Mouse (Mus musculus) megakaryocyte, adult 5-6 weeks (primary cell): ENCODE measurements at regions not wholly inside any gene's neighbourhood (a gene's known extent, or its start where the extent isn't known, plus 50 kb on each side); places are given as distances from the start of the nearest gene placed in this dataset.

Source experiments
- ATAC-seq: 2 replicates; pipeline ENCODE4 v1.8.0; 2016; ENCODE audit warnings: mild to moderate bottlenecking, inconsistent platforms; ENCODE audit not compliant: poor library complexity, severe bottlenecking

DNA sequence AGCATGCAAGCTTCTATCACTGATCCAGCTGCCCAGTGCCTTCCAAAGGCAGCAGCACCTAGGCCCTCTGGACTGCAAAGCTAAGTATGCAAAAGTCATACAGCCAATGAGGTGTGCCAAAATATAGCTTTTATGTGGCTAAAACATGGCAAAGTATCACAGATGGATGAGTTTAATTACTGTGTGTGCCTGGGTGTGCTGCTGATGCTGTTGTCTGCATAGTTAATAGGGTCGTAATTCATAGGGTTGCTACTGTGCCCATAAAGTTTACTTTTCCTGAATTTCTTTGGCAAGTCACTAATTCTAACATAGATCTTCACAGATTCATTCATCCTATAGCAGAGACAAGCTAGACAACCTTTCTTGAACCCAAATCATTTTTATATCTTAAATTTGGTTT is 93.1 kb upstream of the Trpm1 start:
- ATAC-seq, result no peak

DNA sequence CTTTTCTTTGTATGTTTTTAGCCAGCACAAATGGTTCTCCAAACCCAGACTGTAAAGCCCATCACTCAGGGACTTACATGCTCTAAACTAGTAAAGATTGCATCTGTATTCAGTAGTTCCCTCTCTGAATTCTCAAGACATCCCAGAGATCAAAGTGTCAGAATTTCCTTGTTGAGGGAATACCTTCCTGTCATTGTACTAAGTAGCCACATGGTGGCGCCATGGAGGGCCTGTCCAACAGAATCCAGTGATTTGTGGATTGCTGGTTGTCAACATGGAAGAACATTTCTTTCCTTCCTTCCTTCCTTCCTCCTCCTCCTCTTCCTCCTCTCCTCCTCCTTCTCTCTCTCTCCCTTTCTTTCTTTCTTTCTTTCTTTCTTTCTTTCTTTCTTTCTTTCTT is 93.6 kb upstream of the Trpm1 start:
- ATAC-seq, result no peak

DNA sequence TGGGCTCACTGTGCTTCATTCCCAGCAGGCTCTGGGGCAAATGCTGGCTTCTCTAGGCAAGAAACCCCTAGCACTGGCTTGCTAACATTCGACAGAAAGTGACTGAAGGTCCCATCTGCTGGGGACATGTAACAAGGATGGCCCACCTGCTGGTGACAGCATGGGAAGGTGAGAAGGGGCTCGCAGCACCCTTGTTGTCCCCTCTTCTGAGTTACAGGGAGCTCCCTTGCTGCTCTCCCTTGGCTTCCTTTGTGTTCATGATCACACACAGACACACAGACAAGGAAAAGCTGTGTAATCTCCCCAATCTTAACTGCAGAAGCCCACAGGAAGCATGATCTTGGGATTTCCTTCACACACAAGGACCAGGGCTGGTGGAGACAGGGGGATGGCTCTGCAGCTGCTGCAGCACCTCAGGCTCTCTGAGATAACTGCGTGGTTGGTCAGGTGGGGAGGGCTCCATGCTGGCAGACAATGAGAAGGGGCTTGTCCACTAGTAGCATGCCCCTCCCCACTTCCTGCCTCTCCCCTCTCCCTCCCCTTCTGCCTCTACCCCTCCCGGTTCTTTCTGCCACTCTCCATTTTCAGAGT is 95.3 kb upstream of the Trpm1 start:
- peak; percentile 9; the same call in 1 of the 2 replicates for ATAC-seq

DNA sequence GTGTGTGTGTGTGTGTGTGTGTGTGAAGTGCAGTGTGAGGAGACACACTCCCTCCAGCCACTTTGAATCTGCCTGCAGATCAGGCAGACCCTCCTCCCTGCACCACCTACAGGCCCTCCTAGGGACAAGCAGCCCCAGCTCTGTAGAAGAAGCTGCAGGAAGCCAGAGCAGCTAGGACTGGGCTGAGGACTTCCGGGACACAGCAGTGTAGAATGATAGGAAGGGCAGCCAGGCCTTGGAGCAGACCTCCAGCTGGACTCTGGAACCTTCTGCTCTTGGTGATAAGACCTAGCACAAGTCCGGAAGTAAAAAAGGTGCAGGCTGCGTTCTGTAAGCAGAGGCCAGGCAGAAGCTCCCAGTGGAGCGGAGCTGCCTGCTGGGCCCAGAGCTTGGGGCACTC is 95.8 kb upstream of the Trpm1 start:
- peak; percentile 76 for ATAC-seq

DNA sequence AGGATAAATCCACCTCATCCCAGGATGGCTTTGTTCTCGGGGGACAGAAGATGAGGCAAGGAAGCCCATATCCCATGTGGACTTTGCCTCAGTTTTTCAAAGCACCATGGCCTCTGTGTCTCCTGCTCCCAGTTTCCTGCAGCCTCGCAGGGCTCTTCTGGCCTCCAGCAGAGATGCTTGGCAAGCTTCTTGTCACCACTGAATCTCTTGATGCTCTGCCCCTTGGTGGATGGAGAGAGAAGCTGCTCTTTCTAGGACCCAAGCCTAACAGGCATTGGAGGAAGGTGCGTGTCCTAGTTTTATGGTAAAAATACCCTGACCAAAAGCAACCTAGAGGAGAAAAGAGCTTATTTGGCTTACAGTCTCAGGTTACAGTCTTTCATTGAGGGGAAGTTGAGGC is 97.1 kb upstream of the Trpm1 start:
- ATAC-seq, result no peak

DNA sequence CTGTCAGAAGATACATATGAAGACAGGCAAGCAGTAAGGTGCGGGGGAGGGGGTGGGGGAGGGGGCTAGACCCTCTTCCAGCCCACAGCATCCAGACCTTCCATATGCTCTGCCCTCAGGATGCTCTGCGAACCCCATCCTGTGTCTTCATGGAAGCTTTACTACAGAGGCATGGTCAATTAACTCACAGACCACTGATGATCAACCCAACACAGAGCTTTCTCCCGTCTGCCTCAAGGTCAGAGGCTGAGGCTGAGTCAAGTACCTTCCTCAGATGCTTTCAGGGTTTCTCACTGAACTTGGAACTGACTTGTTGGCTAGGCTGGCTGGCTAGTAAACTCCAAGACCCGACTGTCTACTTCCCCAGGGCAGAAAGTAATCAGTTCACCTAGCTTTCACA is 98.6 kb upstream of the Trpm1 start:
- ATAC-seq, result no peak

DNA sequence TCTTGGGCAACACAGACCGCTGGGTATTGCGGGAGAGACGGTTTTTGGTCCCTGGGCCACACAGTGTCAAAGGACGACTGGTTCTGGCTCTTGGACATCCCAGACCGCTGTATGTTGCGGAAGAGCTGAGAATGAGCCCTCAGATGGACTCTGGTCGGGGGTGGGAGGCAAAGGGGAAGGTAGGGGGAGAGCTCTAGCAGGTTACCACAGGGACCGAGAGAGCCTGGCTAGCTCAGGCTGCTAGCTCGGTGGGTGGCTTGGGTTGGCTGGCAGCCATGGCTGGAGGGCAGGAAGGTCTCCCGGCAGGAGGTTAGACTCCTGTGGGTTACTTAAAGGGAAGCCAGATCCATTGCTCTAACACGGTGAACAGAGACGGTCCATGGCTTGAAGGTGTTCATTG is 99.9 kb upstream of the Trpm1 start:
- ATAC-seq, result no peak

DNA sequence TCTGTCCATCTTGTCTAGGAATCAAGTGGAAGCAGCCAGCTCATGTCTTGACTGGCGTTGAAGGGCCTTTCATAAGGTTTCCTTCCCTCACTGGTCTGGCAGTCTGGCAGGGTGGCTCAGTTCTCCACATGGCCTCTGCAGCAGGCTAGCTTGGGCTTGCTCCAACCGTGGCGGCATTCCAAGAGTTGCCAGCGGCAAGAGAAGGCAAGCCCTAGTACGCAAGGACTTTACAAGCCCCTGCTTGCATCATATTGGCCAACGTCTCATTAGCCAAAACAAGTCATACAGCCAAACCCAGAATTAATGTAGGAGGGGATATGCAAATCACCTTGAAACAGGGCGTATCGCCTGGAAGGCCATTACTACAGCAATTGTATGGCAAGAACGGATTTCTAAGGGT is 101.2 kb upstream of the Trpm1 start:
- no peak for ATAC-seq

DNA sequence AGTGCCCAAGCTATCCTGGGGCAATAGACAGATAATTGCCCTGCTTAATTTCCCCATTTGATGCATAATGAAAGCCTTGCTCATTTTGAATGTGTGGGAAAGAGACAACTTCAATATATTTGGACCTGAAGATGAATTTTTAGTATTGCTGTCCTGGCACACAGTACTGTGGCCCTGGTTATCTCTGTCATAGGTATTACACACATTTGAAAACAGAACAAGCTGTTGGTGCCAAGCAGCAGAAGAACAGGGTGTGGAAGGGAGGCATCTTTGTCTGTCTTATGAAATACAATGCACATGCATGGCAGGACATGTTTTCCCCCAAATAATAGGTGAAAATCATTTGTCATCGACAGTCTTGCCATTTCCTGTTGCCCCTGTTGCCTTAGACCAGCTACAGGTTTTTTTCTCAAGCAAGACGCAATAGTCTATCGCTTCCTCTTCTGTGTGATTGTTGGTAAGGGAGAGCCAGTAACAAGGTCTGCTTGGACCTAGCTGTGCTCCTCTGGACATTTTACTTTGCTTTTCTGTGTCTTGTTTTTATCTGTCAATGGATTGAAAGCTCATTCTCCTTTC is 102.7 kb upstream of the Trpm1 start:
- ATAC-seq, result peak; percentile 43

DNA sequence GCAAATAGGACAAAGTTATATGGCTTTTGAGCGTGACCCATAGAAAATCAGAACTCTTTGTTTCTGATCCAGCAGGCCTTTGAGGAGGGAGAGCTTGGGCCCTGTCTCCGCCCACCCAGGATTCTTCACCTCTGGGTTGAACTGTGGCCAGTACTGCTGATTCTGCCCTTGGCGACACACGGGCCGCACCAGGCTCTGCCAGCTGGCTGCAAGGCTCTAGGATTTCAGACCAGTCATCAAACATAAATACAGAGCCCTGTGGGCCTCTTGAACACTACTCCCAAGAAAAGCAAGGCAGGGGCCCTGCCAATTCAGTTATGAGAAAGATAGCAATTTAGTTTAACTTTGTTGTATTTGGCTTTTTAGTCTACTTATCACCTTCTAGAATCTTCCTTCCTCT is 103.4 kb upstream of the Trpm1 start:
- no peak for ATAC-seq

DNA sequence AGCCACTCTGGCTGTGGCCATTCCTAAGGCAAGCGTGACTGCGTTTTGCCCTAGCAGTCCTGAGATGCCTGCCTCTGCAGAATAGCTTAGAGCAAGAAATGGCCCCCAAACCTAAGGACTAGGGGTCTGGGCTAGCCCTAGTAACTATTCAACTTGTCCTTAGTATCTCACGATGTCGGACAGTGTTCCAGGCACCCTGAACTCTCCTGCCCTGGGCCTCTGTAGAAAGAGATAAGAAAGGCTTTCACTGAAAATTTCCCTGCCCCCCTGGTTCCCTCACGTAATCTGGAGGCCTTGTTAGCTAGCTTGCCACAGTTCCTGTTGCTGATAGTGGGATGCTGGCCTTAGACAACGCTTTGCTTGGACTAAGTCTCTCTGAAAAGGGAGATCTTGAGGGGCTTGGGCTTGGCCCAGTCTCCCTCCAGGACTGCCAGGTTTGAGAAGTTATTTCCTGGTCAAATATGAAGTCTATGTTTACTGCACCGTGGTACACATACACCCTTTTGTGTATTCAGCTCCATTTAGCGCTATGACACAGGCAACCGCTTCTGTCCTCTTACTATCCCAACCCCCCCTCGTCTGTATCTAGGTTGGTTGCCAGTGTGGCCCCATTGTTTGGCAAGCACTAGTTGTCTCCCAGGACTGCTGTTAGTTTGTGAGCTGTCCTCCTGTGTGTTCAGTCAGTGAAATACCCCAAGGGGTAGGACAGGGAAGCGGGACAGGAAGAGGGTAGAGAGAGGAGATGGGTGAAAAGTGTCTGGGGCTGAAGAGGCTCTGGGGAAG is 104.3 kb upstream of the Trpm1 start:
- peak; percentile 19 for ATAC-seq

DNA sequence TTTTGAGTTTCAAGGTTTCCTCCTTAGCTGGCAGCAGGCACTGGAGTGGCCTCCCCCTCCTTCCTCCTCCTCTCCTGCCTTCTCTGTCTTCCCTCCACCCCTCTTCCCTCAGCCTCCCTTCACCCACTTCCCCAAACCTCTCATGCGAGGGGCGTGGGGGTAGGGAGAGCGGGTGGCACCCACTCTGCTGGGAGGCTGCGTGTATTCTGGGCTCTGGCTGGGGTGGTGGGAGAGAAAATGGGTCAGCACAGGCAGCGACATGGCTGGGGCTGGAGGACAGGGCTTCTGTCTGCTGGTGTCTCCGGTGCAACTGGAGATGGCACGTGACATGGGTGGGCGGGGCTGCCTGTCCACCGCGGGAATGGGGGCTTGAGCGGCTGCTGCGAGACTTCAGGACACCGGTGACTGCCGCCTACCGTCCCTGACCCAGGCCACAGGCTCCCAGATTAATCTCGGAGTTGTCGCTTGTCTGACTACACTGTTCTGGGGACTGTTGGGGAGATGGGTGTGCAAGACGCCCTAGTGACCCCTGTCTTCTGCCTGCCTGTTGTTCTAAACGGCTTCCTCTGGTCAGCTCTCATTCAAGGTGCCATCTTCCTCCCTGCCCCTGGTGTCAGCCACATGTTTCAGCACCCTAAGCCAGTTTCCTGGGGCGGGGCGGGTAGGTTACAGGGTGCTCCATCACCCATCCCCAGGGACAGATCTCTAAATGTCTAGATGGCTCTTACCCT is 105.0 kb upstream of the Trpm1 start:
- ATAC-seq, result peak; percentile 67

DNA sequence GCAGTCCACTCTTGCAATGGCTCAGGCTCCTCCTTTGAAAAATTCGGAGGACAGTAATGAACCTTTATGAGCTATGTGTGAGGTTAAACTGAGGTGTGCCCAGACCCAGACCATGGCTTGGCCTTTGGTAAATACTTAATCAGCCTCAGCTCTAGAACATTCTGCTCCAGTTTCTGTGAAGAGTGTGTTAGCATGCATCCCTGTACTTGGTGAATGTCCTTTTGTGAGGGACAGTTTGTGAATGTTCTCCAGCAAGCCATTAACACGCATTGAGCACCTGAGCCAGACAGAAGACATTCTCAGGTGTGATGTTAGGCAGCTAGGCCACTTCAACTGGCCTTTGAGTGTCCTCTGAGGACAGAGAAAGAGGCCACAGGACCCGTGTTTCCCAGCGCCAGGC is 105.8 kb upstream of the Trpm1 start:
- ATAC-seq, result no peak

DNA sequence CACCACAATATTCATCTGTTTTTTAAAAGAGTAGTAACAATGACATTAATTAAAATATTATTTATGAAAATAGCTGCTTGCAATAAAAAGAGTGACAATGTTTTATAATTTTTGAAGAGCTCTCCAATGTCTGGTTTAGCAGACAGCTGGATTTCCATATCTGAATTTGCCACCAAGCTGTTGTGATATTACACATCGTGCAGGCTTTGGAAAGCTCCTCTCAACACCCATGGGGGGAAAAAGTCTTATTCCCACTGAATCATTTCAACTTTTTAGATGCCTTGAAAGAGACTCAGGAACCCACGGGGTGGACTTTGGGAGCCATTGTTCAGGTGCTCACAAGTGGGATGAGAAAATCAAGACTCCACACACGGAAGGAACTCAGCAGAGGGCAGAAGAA is 106.6 kb upstream of the Klf13 start:
- no peak for ATAC-seq

DNA sequence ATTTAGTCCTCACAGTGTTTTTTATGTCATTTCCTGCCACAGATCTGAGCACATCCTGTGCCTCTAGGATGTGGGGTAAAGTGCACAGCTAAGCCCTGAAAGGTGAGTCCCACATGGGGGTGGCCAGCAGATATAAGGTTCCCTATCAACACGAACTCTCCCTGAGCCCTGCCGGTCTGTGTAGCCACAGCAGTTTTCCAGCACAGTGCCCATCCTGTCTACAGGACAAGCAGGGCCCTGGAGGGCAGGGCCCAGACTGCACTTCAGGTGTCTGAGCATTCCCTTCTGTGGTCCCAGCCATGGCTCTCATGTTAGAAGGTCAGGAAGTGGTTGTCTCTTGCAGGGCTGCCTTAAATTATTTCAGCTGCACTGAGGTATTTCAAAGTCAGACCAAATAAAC is 104.3 kb upstream of the Klf13 start:
- ATAC-seq, result peak; percentile 61

DNA sequence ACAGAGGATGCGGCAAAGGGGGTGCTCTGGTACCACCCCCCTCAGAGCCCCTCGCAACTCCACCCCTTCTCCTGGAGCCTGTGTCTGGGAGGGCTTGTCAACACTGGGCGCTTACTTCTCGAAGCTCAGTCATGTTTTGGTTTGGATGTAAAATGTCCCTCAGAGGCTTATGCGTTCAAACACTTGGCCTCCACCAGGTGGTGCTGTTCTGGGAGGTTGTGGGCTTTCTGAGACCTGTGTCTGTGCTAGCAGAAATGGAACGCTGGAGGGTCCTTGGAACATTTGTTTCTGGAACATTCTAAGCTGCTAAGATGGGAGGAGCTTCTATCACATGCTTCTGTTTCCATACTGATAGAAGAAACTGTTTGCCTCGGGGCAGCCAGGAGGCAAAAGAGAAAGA is 102.6 kb upstream of the Klf13 start:
- ATAC-seq, result no peak

DNA sequence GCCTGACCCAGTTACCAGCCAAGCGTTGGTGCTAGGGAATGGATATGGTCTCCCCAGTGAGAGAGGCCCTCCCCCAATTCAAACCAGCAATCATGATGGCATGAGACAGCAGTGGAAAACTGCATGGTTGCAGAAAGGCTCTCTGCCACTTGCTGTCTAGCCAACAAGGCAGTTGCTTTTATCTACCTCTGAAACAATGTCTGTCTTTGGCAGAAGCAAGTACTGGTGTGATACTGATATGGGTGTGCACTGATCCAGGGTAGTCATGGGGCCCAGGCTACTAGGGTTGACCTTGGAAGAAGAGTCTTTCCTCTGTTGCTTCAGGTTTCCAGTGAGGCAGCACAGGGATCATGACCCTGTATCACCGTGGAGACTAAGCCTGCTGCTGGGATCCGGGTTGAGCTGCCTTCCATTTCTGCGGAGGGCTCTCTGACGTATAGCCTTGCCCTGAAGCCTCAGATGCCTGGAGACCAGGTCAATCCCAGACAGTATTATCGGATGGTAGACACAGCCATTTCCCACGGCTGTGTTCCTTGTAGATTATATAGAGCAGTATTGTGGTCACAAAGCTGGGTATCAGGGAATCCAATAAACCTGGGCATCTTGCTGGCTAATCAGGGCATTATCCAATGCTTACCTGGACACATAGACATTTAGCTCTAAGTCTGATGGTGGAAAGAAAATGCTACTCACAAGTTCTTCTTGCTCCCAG is 101.5 kb upstream of the Klf13 start:
- ATAC-seq, result no peak

DNA sequence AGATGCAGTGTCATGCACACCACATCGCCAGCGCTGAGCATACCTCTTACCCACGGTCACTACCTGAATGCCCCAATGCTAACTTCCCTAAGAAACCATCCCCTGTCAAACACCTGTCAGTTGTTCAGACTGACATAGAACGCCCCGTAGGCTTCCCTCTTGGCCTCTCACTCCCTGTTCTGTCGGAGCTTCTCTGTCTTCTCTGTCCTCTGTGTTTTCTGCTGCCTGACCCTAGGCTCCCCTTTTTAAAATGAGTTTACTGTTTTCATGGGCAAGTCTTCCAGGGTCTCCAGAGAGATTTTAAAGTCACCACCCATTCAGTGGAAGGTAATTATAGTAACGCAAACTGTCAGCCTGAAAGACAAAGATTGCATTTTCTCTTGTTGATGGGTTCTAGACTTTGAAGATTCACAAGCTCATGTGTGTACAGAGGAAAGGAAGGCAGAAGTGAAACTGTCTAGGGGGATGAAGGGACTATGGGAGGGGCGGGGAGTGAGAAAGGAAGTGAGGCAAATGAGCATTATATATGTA is 99.1 kb upstream of the Klf13 start:
- peak; percentile 74 for ATAC-seq

DNA sequence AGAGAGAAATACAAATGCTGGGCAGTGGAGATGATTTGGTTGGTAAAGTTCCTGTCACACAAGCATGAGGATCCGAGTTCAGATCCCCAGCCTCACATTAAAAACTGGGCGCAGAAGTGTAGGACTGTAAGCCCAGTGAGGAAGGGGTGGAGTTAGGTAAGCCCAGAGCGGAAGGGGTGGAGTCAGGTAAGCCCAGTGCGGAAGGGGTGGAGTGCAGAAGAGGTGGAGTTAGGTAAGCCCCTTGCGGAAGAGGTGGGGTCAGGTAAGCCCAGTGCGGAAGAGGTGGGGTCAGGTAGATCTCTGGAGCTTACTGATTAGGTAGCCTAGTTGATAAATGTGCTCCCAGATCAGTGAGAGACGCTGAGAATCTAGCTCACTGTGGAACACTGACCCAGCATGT is 97.4 kb upstream of the Klf13 start:
- ATAC-seq, result no peak

DNA sequence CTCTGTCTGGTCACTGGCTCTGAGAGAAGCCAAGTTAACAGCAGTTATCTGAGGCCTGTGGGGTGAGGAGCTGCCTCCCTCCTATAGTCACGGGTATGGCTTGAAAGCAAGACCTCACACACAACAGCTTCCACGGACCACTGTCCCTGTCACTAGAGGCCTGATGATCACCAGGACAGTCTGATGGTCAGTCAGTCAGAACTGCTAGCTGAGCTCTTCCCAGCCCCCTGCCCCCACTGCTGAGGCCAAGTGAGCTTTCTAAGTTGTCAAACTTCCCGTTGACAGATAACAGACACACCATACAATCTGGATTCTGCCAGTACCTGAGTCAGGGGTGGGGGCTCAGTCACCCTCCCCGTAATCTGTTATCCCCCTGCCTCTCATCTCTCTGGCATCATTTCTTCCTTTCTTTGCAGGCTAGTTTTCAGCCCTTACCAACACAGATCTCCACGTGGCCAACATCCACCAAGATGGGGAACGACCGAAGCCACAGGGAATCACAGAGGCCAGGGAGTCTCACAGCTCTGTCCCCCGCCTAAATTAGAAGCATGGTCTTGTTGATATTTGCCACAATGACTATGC is 96.4 kb upstream of the Klf13 start:
- ATAC-seq, result no peak

DNA sequence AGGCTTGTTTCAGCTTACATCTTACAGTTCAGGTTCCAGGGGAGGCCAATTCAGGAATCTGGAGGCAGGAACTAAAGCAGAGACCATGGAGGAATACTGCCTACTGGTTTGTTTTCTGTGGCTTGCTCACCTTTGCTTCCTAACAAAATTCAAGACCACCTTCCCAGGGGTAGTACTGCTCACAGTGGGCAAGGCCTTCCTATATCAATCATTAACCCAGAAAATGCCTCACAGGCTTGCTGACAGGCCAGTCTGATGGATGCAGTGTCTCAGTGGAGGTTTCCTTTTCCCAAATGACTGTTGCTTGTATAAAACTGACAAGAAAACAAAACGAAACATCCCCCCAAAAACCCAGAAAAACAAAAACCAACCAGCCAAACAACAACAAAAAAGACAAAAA is 95.8 kb upstream of the Klf13 start:
- ATAC-seq, result no peak
